Mouse (Mus musculus) skeletal muscle tissue, adult 2 months (tissue): ENCODE measurements around the gene Errfi1.

Experiments
- DNase-seq: peaks from one replicate; pipeline ENCODE4 v3.0.0-alpha.2; 2012; ENCODE audit warnings: low read depth, low spot score

The Errfi1 gene

GRCm38 (mm10) chr4:150914290-150914733 is 60.6 kb downstream of the Errfi1 start, which contains the start of the genes Park7 and Tnfrsf9:
TSS of gene Park7 (minus strand) at chr4:150914437.
TSS of gene Tnfrsf9 (plus strand) at chr4:150914562.
- peak; percentile 99 for DNase-seq

GRCm38 (mm10) chr4:150915181-150915906 is 61.6 kb downstream of the Errfi1 start:
- DNase-seq, result no peak

GRCm38 (mm10) chr4:150917336-150918027 is 63.8 kb downstream of the Errfi1 start:
- DNase-seq, result no peak
